Mouse (Mus musculus): ENCODE results near the gene Itga8. TPM values are rescaled to one million over a fixed set of nuclear protein-coding genes. Genes with fewer than 3 reads are reported as not detected.

The Itga8 gene
- polyA plus RNA-seq (2017; shearing (Covaris generic)), result 1 to 10 TPM in 1 of 2 experiments, not detected in 1; 1.0 TPM

GRCm38 (mm10) chr2:12301431-12302170 is at the start of gene Itga8:
Gene Itga8 (minus strand): TSS chr2:12301922.

Other genes starting within 250 kb of the Itga8 start
- 10 to 100 TPM; 35.4 to 47.9 TPM for gene Mindy3, start 117.5 kb upstream of the Itga8 start, polyA plus RNA-seq (2017; shearing (Covaris generic))